Mouse (Mus musculus): ENCODE results near the gene Zfyve21.

Zfyve21 gene

DNA sequence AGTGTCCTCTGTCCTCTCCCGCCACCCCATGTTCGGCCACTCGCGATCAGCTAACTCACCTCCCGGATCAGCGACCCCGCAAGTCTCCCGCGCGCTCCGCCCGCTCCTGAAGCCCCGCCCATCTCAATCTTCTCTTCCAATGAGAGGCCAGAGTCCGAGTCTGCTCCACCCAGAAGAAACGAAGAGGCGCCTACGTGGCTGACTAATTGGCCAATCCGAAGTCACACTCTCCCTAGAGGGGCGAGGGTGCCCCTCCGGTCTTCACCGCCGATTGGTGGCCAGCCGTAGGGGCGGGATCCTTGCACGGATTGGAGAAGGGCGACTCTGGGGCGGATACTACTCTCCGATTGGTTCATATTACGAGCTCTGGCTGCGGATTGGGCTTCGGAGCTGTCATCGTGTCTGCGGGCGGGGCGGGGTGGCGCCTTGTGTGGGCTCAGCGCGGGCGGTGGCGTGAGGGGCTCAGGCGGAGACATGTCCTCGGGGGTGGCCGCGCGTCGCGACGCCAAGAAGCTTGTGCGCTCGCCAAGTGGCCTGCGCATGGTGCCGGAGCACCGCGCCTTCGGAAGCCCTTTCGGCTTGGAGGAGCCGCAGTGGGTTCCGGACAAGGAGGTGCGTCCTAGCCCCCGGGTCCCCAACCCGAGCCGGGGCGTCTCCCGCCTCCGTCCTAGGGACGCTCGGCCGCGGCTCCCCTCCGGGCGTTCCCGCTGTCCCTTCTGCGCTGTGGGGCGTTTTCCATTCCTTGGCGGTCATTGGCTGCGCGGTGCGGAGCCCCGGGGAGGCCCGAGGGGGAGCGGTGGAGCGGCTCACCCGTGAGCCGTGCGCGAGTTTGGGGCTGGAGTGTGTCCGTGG, at the start of gene Zfyve21, which contains the start of gene Xrcc3:
TSS of gene Zfyve21 (plus strand) at position 405 of the 852 bp plus-strand sequence.
TSS of gene Xrcc3 (minus strand) at position 108 of the 852 bp plus-strand sequence.
- DNase-seq: peak; percentile 100

GRCm38 (mm10) chr12:111766313-111767236, 47.4 kb upstream of the Zfyve21 start:
- no peak for DNase-seq

- no peak for DNase-seq
Measured at GRCm38 (mm10) chr12:111768322-111768928, 45.5 kb upstream of the Zfyve21 start.

- peak; percentile 33 for DNase-seq
Measured at GRCm38 (mm10) chr12:111769306-111769705, 44.7 kb upstream of the Zfyve21 start.

DNA sequence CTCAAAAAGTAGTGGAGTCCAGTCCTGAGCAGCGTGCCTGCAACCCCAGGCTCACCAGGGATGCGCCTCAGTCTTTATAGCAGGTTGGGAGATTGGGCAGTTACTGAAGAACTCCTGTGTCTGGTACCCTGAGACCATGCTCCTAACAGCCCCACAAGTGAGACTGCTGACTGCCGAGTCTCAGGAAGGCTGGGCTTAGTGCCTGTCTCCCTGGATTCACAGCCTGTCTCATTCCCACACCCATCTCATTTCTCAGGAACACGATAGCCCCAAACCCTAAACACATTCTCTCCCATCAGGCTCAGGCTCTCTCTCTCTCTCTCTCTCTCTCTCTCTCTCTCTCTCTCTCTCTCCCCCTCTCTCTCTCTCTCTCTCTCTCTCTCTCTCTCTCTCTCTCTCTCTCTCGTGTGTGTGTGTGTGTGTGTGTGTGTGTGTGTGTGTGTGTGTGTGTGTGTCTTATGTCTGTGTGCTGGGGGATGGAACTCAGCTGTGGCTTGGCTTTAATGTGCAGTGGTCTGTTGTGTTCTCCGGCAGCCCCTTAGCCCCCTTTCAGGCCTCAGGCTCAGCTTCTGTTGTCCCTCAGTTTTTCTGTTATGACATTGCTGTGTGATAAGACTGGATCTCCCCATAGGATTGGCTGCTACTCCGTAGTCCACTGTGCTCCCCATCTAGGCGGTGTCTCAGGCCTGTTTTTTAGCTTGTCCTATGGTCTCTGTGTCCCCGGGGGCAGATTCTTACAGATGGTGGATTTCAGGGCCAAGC, 44.0 kb upstream of the Zfyve21 start:
- no peak for DNase-seq

DNA sequence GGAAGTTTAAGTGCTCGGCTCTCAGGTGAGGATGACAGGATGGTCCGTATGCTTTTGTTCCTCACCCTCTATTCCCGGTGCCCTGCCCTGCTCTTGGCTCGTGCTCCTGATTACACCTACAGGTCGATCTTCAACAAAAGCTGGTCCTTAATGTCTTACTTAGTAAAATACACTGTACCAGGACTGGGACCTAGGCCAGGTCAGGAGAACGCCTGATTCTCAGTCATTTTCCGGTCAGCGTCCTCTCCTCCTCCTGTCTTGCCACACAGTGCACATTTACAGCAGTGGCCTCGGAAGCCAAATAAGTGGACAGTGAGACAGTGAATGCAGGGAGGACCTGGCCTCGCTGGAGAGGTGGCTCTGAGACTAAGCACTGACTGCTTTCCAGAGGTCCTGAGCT, 43.3 kb upstream of the Zfyve21 start:
- peak; percentile 32 for DNase-seq

GRCm38 (mm10) chr12:111774156-111774555, 39.8 kb upstream of the Zfyve21 start:
- DNase-seq: no peak

DNA sequence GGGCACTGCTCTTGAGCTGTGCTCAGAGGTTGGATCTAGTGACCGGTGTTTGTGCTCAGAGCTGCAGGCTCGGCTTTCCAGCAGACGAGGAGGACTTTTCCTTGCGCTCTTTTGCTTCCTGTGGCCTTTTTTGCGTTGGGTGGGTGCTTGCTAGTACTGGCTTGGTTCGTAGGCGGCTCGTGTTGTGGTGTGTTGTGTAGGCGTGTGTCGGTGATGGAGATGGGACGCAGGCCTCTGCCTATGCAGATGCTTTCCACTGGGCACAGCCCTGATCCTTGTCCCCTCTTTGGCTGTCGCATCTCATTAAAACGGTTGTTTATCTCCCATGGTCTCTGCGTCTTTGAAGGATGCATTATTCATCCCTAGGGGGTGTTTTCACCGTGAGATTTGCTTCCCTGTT, 39.1 kb upstream of the Zfyve21 start:
- DNase-seq: no peak

DNA sequence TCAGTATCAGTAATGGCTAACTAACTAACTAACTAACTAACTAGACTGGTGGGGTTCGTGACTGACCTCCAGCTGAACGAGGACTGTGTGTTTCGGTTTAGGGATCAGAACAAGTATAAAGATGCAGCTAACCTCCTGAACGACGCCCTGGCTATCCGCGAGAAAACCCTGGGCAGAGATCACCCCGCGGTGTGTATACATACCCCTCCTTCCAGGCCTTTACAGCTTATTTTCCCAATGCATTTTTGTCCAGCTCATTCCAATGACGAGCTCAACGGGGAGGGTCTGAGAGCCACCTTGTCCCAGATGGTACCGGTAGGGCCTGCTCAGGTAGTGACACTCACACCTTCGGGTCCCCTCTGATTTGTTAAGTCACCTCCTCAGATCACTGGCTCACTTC, 36.1 kb upstream of the Zfyve21 start:
- DNase-seq: no peak

- DNase-seq: no peak
Measured at GRCm38 (mm10) chr12:111779544-111779943, 34.4 kb upstream of the Zfyve21 start.

GRCm38 (mm10) chr12:111785174-111785573, 28.8 kb upstream of the Zfyve21 start:
- no peak for DNase-seq

DNA sequence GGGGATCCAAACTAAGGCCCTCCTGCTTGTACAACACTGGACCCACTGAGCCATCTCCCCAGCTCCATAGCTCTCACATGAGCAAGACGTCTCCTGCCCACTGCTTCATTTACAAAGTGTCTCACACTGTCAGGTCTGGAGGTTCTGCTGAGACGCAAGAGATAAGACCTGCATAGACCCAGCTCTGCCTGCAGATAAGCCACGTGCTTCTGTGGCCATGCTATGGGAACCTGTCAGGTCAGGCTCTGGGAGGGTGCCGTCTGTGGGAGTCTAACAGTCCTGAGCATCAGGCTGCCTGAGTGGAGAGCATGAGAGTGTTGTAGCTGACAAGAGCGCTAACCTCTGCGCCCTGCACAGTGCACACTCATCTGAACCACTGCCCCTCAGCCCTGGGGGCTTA, 27.0 kb upstream of the Zfyve21 start:
- no peak for DNase-seq

- peak; percentile 78 for DNase-seq
Measured at GRCm38 (mm10) chr12:111790090-111790489, 23.9 kb upstream of the Zfyve21 start.

- DNase-seq: no peak
Measured at GRCm38 (mm10) chr12:111790631-111791030, 23.3 kb upstream of the Zfyve21 start.

DNA sequence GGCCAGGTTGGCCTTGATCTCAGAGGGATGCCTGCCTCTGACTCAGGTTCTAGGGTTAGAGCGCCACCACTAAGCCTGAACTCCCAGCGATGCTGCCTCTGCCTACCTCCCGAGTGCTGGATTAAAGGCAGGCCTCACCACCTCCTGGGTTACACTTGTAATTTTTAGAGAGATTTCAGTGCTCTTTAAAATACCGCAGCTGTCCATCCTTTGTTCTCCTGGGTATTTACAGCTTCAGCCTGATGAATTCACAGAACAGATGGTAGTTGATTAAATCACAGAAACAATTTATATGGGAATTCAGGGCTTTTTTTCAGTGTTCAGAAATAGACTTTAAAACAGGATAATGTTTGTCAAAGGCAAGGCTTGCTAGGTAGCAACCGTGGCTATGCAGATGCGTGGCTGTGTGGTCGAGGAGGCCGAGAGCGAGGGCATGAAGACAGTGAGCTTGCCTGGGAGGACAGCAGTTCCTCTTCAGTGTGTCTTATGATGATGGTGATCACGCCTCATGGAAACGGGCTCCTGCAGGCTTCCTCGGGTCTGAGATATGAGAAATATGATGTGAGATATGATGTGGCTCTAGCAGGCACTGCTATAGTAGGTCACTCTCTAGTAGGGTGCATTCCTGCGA, 22.4 kb upstream of the Zfyve21 start:
- no peak for DNase-seq

GRCm38 (mm10) chr12:111794102-111794501, 19.9 kb upstream of the Zfyve21 start:
- DNase-seq: peak; percentile 86

DNA sequence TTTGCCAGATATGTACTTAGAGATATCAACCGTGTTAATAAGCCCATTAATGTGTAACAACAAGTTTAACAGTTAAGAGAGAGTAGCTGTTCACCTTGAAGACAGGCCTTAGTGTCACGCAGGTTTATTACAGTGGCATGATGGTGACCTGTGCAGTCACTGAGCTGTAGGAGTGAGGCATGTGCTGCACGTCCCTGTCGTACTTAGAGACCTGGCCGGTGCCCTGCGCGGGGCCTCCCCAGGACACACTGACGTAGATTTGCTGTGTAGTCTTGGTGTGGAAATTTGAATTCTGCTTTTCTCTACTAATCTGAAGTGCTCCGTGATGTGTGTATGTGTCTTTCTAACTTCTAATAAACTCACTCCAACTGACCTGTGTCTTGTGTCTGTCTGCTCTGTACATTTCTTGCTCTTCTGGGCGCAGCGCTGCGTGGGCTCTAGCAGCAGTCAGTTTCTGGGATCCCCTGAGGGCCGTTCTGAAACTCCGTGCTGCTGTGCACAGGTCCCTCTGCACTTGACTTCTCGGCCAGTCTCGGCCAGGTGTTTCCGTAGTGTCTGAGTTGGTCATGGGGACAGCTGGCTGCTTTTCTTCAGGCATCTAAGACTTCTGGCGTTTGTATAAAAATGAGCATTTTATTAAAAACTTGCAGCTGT, 19.3 kb upstream of the Zfyve21 start:
- peak; percentile 31 for DNase-seq

GRCm38 (mm10) chr12:111795180-111795895, 18.6 kb upstream of the Zfyve21 start:
- peak; percentile 75 for DNase-seq

DNA sequence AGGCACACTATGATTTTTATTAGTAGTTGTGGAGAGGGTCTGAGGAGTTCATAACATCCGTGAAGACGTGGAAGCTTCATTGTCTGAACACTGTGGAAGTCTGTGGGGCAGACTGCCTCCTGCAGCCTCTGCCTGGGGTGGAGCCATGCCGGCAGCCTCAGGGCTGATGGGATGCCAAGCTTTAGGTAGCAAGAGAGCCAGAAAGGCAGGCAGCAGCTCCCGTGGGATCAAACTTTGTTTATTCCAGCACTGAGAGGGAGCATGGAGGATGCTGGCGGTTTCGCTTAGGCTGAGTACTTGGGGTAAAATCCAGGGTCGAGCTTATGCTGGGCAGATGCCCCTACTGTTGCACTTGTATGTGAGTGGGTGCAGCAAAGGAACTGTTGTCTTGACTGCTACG, 16.7 kb upstream of the Zfyve21 start:
- DNase-seq: no peak

DNA sequence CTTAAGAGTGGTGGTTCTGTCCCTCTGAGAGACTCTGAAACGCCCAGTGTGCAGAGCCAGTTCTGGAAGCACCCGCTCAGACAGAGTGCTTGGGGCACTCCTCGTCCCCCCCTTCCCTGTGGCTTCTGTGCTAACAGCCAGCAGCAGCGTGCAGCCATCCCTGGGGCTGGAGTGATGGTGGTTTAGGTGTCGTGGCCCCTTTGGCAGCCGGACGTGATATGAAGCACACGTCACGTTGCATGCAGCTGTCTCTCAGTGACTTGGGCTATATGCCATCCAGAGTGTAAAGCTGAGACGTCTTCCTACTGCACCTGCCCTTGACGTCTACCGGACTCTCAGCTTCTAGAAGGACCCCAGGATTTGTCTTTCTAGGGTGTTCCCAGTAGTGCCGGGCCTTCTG, 15.5 kb upstream of the Zfyve21 start:
- DNase-seq: no peak
